Mouse (Mus musculus) neural tube, embryonic 10.5 days (tissue): ENCODE results near the gene Amotl1.
"Not testable (repeated sequence)": the region's sequence is repeated elsewhere in the genome, so short reads cannot be mapped to it uniquely, and the experiment has no call there.

Source experiments
- DNase-seq: peaks from one replicate; pipeline ENCODE4 v3.0.0-alpha.2; 2017; ENCODE audit warnings: low spot score; ENCODE audit errors: extremely low spot score

Gene Amotl1

DNA sequence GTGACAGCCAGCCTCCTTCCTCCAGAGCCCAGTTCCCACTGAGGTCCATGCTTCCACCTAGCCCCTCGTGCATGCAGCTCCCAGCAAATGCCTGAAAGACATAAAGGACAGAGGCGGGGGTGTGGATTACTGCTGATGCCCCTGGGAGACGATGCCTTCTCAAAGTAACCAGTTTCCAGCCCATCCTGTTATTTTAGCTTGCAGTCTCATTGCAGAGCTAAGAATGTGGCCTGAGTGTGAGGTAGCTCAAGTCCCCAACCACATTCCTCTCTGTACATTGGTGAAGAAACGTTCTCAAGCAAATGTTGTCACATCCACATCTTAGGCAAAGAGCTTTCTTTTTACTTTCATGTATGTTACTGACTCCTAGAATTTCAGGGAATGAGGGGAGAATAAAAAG lies at the start of gene Amotl1:
TSS of gene Amotl1 (minus strand) at position 101 of the 400 bp plus-strand sequence.
- DNase-seq = no peak

DNA sequence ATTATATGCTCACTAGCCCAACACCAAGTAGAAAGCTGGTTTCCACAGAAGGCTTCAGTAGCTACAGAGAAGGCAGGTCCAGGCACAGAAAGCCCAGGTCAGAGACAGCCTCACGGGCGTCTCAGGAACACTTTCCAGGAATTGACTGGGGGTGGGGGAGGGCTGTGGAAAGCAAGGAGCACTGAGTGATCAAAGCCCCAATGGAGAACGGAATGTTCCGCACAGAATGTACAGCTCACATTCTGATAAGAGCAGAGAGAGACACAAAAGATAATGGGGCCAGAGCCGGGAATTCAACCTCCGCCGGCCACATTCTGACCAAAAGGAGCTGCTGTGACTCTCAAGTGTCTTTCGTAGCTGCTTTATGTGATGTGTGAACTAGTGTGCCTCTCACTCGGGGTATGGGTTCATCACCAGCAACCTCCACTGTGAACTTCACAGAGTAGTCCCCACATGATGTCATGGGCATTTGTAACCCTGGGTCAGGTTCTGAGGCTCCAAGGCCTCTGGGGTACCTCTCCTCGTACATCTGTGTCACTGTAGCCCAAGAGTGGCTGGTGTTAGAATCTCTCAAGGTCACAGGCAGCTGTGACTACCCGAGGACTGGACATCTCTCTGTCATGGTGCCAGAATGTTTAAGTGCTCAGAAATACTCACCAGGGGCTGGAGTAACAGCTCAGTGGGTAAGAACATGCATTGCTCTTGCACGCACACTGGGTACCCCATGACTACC lies 44.7 kb upstream of the Amotl1 start:
- DNase-seq = no peak

DNA sequence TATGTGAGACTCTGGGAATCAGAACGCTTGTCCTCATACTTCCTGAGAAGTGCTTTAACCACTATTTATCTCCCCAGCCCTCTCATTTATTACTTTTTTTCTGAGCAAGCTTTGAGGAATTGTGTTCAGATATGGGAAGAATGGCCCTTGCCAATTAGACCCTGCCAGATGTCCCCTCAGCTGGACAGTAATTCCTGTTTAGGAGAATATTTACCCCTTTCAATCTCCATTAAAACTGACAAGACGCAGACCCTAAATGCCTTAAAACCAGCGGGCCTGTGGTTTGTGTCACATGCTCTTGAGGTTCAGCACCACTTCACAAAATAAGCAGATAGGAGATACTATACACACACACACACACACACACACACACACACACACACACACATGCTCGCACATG lies 39.5 kb upstream of the Amotl1 start:
- no peak for DNase-seq

DNA sequence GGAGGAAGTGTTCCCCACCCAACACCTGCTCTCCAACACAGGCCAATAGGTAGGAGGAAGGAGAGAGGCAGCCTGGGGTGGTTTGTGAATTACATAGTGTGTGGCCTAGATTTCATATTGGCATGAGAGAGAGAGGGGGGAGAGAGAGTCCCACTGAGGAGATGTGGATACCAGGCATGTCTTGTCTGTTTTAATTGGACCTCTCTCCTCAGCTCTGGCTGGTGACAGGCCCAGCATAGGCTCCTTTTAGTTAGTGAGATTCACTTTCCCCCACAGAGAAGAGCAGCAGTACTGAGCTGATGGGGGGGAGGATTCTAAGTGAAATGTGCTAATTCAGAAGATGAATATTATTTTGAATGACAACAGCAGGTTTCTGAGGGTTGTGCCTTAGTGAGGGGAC lies 37.9 kb upstream of the Amotl1 start:
- no peak for DNase-seq

DNA sequence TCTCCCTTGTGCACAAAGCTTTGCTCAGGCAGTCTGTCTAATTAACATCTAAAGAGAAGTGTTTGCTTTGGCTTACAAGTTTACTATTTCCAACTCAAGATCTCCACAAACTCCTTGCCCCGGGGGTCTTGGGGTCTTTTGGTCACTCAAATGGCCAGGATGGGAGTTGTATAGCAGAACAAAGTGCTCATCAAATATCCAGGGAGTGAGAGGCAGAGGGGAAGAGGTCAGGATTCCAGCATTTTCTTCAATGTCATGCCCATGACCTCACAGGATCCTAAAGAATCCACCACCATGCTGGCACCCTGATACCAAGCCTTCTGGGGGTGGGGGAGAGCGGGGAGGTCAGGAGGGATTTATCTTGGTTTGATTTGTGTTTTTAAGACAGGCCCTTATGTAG lies 35.7 kb upstream of the Amotl1 start:
- DNase-seq = no peak

DNA sequence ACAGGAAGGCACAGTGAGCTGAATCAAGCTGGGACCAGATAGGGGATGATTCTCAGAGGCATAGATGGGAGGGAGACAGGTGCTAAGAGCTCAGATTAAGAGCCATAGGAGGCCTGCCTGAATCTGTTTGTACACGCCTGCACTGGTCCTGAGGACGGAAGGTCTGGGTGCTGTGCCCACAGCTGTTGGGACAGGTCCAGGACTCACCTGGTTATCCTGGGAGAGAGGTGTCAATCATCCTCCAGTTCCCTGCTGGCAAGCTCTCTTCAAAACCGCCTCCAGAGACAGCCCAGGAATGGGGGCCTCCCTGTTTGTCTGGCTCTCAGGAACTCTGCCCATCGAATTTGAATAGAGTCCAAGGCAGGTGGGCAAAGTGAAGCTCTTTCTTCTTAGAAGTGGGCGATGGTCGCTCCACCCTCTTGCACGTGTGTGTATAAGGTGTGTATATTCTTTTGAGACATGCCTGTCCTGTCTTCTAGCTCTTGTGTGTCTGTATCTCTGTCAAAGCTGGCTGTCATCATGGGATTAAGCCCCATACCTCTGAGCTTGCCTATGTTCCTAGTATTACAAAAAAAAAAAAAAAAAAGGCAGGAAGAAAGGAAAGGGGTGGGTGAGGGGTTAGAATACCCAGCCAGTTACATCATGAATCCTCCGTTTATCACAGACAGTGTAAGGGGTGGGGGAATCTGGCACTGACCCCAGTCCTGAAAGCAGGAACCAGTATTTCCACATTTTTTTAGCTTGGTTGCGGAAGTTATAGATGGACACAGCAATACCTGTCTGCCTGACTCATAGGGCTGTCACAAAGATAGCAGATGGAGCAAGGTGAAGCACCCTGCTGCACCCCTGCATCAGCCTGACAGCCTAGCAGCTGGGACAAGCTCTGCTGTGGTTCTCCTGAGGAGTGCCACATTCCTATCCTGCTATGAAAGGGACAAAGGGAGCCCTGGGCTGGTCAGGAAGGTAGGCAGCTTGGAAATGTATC lies 31.1 kb upstream of the Amotl1 start:
- no peak for DNase-seq

DNA sequence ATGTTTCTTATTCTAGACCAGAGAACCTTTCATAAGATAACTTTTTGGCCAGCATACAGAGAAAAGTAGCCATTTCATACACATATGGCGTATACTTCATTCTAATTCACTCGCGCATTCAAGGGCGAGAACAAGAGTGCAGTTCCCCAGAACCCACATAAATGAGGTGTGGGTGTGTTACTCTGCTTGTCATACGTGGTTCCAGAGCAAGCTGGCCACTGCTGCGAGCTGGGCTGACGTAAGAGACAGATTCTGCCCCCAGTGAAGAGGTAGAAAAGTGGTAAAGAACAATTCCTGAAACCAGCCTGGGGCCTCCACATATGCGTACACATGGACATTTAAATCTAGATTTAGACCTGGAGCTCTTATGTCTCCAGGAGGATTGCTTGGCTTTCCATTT lies 29.6 kb upstream of the Amotl1 start:
- DNase-seq = no peak

DNA sequence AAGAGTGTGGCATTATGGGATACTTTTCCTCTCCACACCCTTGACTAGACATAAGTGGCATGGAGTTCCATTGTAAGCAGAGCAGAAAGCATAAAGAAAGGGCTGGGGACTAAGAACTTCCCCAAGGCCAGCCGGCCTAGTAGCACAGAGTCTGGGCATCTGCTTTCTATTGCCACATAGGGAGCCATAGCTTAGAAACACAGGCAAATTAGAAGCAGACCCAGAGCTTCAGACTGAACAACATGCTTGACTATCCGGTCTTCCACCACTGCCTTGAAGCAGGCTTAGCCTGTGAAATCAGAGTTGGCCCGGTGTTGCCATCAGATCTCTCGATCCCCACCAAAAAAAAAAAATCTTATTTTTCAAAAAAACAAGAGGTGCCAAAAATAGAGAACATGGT lies 28.3 kb upstream of the Amotl1 start:
- no peak for DNase-seq

DNA sequence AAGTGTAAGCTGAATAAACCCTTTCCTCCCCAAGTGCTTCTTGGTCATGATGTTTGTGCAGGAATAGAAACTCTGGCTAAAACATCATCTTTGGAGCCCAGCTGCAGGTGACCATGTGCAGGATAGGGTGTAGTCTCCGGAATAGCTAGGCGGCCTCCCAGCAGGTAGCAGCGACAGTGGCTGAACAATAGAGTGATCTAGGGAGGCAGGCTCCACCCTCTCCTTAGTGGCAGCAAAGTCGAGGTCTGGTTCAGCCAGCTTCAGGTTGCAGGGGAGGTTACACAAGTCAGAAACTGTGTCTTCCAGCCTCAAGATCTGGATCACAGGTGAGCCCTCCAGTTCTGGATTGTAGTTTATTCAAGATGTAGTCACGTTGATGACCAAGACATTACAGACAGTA lies 27.1 kb upstream of the Amotl1 start:
- not testable (repeated sequence) for DNase-seq

DNA sequence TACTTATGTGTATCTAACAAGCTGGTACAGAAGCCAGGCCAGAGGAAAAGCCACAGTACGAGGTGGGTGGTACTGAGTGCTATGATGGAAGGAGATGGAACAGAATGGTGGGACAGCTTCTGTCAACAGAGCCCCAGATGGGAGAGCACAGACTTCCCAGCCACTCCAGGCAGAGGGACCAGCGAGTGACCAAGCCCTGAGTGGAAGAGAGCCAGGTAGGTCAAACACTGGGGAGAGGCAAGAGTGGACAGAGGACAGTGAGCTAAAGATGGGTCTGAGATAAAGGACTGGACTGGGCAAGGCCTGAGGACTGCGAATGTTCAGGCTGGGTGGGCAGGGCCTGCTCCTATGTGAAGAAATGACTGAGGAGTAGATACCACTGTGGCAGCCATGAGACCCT lies 23.5 kb upstream of the Amotl1 start:
- no peak for DNase-seq

DNA sequence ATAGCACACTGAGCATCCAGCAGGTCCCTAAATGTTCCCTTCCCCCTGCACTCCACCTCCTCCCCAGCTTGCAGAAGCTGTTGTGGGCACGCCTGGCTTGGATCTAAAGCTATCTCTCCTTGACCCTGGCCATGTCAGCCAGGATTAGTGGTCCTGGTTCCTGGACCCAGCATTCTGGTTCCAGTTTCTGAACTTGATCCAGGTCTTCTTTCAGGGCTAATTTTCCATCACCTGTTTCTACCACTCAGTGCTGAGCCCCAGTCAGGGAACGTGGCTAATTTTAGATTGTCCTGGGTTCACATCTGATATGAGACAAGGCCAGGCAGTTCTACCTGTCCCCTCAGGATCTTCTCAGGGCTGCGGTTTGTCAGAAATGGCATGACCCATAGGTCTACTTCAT lies 21.2 kb upstream of the Amotl1 start:
- DNase-seq = no peak

DNA sequence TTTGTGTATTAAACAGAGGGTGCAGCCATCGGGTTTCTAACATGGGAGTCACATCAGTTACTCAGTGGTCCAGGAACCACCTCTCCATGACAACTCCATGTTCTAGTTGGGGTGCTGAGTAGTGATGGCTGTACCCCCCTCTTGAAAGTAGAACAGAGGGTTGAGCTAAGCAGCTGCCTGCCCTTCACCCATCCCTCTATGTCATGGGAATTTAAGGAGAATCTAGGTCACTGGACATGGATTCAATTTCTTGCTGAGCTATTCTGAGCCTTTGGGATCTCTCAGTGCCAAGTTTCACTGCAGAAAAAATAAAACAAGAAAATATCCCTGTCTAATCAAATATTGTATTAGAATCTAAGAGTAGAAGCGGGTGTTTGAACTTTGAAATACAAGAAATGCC lies 18.7 kb upstream of the Amotl1 start:
- no peak for DNase-seq

DNA sequence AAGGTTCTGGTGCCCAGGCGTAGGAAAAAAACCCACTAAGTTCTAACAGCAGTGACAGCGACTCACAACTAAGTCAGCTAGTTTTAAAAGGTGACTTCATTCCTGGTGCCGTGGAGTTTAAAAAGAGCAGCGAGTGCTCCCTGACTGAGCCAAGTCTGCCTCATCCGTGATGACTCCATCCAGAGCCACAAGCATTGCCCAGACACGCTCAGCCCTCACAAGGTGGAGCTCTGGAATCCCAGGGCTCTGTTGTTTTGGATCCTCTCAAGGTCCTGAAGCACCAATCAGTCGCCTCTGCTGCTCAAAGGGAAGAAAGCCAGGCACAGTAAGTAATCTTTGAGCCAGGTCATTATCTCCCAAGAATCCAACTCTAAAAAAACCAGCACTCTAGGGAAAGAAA lies 18.0 kb upstream of the Amotl1 start:
- no peak for DNase-seq

DNA sequence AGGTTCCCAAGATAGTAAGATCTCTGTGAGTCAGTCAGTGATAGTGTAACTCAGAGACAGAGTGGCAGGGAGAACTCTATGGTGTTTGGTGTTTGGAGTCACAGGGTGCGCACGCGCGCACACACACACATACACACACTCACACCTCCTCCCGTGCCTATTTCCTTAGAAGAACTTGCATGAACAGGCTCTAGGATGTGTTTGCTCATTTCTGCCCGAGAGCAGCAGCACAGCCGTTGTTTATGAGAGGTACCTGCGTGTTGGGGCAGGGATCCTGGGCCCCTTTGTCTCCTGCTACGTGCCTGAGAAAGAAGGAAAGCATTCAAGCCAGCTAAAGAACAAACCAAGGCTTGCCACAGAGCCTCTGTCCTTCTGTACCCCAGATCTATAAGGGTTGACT lies 17.3 kb upstream of the Amotl1 start:
- no peak for DNase-seq

DNA sequence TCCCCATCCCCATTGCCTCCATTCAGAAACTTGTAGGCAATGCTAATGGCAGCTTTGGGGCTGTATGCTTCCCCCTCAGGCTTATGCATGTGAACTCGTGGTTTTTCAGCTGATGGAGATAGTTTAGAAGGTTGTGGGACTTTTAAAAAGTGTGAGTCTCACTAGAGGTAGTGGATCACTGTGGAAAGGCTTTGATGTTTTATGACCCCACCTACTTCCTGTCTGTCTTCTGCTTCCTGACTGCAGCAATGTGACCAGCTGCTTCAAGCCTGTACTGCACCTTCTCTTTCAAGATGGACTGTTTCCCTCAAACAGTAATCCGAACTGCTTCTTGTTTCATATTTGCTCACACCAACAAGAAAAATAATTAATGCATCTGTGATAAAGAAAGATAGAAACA lies 13.1 kb upstream of the Amotl1 start:
- no peak for DNase-seq

DNA sequence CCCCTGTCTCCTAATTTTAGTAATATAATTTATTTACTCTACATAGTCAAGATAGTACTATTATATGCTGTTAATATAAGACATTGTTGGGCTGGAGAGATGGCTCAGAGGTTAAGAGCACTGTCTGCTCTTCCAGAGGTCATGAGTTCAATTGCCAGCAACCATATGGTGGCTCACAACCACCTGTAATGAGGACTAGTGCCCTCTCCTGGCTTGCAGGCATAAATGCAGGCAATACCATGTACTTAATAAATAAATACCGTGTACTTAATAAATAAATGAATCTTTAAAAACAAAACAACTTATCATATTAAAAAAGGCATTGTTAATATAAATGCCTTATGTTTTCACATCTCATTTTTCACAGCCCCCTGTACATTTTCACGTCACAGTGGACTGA lies 9.2 kb upstream of the Amotl1 start:
- DNase-seq = no peak

DNA sequence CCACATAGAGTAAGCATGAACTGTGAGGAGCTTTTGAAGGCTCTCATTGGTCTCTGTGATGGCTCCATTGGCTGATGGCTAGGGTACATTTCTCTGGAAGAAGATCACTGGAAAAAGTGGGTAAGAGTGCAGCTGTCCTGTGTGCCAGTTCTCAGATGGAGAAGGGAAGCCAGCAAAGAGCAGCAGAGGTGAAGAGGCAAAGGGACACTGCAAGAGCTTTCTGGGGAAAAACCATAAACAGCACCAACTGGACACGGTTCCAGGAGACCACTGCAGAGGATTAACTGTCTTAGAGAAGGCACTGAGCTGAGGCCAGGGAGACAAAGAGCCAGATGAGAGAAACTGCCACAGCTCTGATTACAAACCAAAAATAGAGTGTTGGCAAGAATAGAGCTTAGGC lies 7.9 kb upstream of the Amotl1 start:
- no peak for DNase-seq

DNA sequence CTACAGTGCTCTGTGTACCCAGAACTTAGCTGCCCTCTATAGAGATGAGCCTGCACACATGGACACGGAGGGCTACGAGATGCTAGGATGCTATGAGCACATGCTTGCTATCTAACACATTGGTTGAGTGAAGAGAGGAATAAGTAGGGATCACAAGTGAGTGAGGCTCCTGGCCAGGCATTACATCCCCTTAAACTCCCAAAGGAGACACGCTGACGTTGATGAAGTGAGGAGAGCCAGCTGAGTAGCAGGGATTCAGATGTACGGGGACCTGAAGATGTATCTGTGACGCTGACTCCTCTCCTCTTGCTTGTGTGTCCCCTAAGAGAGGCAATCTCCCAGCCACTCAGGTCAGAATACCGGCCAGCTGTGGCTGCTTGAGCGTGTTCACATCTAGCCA lies 3.0 kb upstream of the Amotl1 start:
- DNase-seq = no peak

DNA sequence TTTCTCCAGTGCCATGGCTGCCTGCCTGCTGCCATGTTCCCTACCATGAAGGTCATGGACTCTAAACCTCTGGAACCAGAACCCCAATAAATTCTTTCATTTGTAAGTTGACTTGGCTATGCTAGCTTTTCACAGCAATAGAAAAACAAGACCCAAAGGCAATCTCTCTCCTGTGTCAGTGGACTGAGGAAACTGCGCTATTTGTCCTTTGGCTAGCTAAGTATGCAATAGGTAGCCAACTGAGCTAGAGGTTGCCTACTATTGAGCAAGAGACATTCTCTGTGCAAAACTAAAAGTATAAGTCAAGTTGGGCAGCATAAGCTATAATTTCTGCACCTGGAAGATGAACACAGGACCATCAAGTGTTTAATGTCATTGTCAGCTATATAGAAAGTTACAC lies 1.8 kb upstream of the Amotl1 start:
- no peak for DNase-seq

DNA sequence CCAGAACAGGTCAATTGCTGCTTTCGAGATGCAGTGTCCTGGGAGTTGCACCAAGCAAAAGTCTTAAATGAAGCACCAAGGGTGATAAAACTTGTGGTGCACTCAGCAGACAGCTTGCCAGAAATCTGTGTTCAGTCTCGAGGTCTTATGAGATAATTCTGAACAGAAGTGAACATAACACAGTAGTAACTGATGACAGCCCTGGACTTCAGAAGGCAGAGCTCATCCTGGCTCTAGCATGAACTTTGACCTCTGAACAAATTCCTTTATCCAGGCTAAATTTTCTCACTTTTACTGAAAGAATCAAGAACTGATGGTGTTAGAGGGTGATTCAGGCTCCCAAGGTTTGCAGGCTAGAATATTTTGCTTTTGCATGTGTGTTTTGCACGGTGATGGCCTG lies 1.2 kb upstream of the Amotl1 start:
- DNase-seq = no peak

DNA sequence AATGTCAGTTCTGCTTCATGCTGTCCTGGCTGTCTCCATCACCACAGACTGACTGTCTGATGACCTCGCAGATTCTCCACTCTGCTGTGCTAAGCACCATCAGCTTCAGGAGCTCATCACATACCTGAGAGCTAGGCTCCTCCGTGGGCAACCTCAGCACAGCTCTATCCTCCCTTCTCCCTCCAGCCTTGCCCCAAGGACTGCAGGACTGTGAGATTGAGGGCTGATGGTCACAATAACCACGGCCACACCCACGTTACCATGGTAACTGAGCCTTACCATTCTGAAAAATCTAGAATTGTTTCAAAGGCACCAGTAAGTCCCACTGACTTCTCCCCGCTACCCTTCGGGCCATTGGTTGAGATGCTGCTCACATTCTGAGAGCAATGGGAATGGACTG lies 1.5 kb downstream of the Amotl1 start:
- DNase-seq = peak; percentile 27

DNA sequence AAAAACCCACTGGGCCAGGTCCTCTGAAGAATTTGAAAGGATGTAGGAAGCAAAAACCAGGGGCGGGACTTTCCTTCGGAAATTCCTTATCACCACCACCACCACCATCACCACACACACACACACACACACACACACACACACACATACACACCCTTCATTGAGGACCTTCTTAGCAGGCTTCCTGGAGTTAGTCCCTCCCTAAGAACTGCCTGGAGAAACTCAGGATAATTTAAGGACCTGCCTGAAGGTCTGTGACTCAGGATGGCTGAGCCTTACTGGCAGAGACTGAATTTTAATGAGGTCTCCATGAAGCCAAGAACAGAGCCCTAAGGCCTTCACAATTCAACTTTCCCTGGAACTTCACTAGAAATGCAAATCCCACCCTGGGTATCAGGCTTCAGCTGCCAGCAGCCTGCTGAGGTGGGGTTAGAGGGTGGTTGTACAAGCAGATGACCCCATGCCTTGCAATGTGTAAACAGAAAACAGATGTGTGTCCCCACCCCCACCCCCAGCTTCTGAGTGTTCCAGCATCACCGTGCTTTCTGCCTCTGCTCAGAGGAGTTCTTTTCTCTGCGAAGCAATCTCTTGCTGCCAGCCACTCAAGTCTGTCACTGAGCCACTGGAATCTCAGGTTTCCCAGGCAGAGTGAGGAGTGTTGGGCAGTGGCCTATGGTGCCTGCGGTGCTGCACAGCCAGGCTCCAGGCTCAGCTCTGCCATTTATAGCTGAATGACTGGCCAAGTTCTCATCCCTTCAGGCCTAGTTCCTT lies 2.4 kb downstream of the Amotl1 start:
- peak; percentile 59 for DNase-seq
